Mouse (Mus musculus) small intestine, adult 2 months (tissue): Measurements from ENCODE around the gene Gm28035. TPM values are rescaled to one million over a fixed set of nuclear protein-coding genes. Genes with fewer than 3 reads are reported as not detected.

Experiments
- H3K27ac ChIP-seq: fragments of 200-500 bp; 2 replicates; pipeline ENCODE4 v1.5.1; 2012; ENCODE audit warnings: low read depth, low read length, control low read depth, inconsistent platforms; ENCODE audit not compliant: insufficient read depth
- H3K27me3 ChIP-seq: fragments of 200-500 bp; 2 replicates; pipeline ENCODE4 v1.6.1; 2012; ENCODE audit warnings: mild to moderate bottlenecking, moderate library complexity, low read length, inconsistent platforms; ENCODE audit not compliant: control insufficient read depth, insufficient read depth
- H3K36me3 ChIP-seq: fragments of 200-500 bp; 2 replicates; pipeline ENCODE4 v1.6.1; 2012; ENCODE audit warnings: mild to moderate bottlenecking, low read length, control low read depth, inconsistent platforms; ENCODE audit not compliant: control insufficient read depth, insufficient read depth
- H3K4me1 ChIP-seq: fragments of 200-500 bp; 2 replicates; pipeline ENCODE4 v1.6.1; 2012; ENCODE audit warnings: low read length, inconsistent platforms, mixed read lengths; ENCODE audit not compliant: control insufficient read depth, insufficient read depth, insufficient read length
- H3K4me3 ChIP-seq: fragments of 200-500 bp; 2 replicates; pipeline ENCODE4 v1.5.1; 2012; ENCODE audit warnings: low read depth, mild to moderate bottlenecking, control low read depth, inconsistent platforms, low read length, moderate library complexity
- CTCF ChIP-seq: fragments of 200-500 bp; IDR thresholded peaks from 2 replicates; pipeline ENCODE4 v1.5.1; 2012; ENCODE audit warnings: low read depth, mild to moderate bottlenecking, control low read depth, inconsistent platforms, low read length, moderate library complexity, mixed read lengths; ENCODE audit not compliant: insufficient replicate concordance, insufficient read length; ENCODE audit errors: extremely low read depth
- POLR2A ChIP-seq: fragments of 200-500 bp; IDR thresholded peaks from 2 replicates; pipeline ENCODE4 v1.6.1; 2012; ENCODE audit warnings: low read depth, mild to moderate bottlenecking, control low read depth, inconsistent platforms, low read length, moderate library complexity
- WGBS: fragments of 180-500 bp; shearing (Covaris S2); methylation state at CpG from one replicate; pipeline ENCODE4 v1.1.7; 2018; 5-methylcytosine and 5-hydroxymethylcytosine counted together
- polyA plus RNA-seq: library from polyadenylated mRNA; depleted of rRNA; stranded (reverse); fragments of >200 nt; gene quantifications from 2 replicates; pipeline ENCODE4 v1.2.3, GENCODE M21; 2012

Gm28035 gene
- polyA plus RNA-seq, 1 experiment, result 6.1 TPM

DNA sequence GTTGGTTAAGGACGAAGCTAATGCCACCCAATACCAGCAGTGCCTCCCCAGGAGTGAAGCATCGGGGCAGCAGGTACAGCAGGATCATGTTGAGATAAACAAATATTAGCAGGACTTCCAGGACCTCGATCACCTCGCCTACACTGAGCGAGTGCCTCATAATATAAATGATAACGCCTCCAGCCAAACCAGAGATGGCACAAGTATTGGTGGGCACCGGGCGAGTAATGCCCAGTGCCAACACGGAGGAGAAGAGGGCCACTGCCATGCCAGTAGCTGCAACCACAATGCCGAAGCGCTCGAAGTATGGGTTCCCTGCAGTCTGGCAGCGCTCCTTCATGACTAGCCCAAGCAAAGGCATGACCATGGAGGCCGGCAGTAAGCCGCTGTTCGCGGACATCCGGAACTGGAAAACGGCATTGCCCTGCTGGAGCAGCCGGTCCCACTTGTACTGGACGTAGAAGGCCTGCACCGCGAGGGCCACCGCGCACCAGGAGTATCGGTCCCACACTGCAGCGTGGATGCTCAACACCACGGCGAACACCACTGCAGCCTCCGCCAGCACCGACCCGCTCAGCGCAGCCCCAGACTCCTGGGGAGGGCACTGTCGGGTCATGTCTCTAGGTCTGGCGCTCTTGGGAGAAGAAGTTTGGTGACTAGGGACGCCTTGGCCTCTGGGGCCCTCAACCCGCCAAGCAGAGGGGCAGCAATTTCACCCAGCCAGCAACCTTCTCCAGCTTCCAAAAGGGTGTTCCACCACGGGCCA is 45.2 kb downstream of the Gm28035 start:
- no peak for TF ChIP-seq CTCF
- no peak for TF ChIP-seq POLR2A
- Histone ChIP-seq H3K4me1 (peaks cover 22% of the 10 kb centered on the region), H3K36me3 (no peaks in the 10 kb centered on the region), H3K27me3 (no peaks in the 10 kb centered on the region), H3K27ac (no peak overlapping the region), H3K4me3 (peak overlapping the region; percentile 86)
- 6% methylated on average over 38 of the region's 38 CpGs for WGBS

DNA sequence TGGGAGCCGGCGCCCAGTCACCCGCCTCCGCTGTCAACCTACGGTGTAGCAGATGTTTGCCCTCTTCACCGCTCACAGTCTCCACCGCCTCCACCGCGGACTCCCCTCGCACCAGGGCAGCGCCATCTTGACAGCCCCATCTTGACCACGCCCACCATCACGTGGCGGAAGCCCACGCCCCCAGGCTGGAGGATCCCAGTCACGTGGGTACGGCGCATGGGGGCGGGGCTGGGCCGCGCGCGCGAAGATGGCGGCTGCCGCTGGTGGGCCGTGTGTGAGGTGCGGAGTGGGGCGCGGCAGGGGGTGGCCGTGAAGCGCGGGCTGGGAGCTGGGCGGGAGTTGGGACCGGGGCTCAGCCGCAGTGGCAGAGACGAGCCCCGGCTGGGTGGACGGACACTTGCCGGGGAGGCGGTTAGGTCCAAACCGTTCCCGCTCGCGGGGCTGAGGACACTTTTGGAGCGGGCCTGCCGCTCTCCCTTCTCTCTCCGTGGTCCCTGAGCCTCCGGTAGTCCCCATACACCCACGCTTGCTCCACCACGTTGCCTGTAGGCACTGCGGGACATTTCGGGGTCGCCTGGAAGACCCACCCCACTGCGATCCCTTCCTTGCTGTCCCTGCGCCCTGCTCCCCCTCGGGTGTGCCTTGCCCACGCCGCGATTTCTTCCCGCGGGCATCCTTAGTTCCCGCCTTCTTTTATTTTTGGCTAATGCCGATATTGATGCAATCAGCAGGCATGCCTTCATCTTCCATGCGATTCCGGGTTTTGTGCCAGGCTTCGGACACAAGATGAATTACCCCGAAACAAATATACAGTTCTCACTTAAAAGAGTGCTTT is 46.0 kb downstream of the Gm28035 start, which contains the start of the genes Dolk and Nup188:
TSS of gene Dolk (minus strand) at position 143 of the 835 bp plus-strand sequence.
TSS of gene Nup188 (plus strand) at position 206 of the 835 bp plus-strand sequence.
- Histone ChIP-seq H3K27ac (no peak within 1 kb of the TSS), H3K36me3 (no peaks in the 10 kb centered on the region), H3K4me3 (peak within 1 kb of the TSS; percentile 86), H3K4me1 (peaks cover 18% of the 10 kb centered on the region), H3K27me3 (no peaks in the 10 kb centered on the region)
- no peak; the same call in 1 of the 2 replicates for TF ChIP-seq POLR2A
- no peak for TF ChIP-seq CTCF
- under 1% methylated on average over 68 of the region's 68 CpGs for WGBS

DNA sequence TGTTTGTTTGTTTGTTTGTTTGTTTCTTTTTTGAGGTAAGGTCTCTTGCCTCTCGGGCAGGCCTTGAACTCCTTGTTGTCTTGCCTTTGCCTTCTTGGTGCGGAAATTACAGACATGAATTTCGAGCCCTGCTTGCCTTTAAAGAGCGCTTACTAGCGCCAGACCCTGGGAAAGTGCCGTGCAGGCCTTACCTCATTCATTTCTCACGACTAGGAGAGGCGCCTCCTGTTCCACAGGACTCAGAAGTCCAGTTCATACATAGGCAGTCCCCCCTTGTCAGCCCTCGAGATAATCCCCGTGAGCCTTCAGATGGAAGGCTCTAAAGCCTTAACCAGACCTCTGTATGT is 46.6 kb downstream of the Gm28035 start:
- no peak for TF ChIP-seq CTCF
- TF ChIP-seq POLR2A, result no peak
- Histone ChIP-seq H3K36me3 (no peaks in the 10 kb centered on the region), H3K27me3 (no peaks in the 10 kb centered on the region), H3K4me1 (peaks cover 15% of the 10 kb centered on the region), H3K27ac (no peak overlapping the region), H3K4me3 (peak overlapping the region; percentile 86)
- 1% methylated on average over 10 of the region's 10 CpGs for WGBS

- 63% methylated on average over 3 of the region's 3 CpGs for WGBS
- Histone ChIP-seq H3K27ac (no peak overlapping the region), H3K4me3 (no peak overlapping the region), H3K4me1 (no peaks in the 10 kb centered on the region), H3K27me3 (no peaks in the 10 kb centered on the region), H3K36me3 (peaks cover 34% of the 10 kb centered on the region)
- TF ChIP-seq POLR2A (no peak), CTCF (no peak)
Observed at GRCm38 (mm10) chr2:30299525-30299924, 59.2 kb downstream of the Gm28035 start.

GRCm38 (mm10) chr2:30299966-30300365 is 59.6 kb downstream of the Gm28035 start:
- no peak for TF ChIP-seq POLR2A
- TF ChIP-seq CTCF, result no peak
- Histone ChIP-seq H3K4me3 (no peak overlapping the region), H3K36me3 (peaks cover 38% of the 10 kb centered on the region), H3K27me3 (no peaks in the 10 kb centered on the region), H3K4me1 (no peaks in the 10 kb centered on the region), H3K27ac (no peak overlapping the region)
- 80% methylated on average over 5 of the region's 5 CpGs for WGBS

GRCm38 (mm10) chr2:30306087-30306486 is 65.7 kb downstream of the Gm28035 start:
- Histone ChIP-seq H3K4me1 (no peaks in the 10 kb centered on the region), H3K27me3 (no peaks in the 10 kb centered on the region), H3K36me3 (peaks cover 61% of the 10 kb centered on the region), H3K4me3 (no peak overlapping the region), H3K27ac (no peak overlapping the region)
- TF ChIP-seq POLR2A (no peak), CTCF (no peak)
- 89% methylated on average over 7 of the region's 7 CpGs for WGBS

DNA sequence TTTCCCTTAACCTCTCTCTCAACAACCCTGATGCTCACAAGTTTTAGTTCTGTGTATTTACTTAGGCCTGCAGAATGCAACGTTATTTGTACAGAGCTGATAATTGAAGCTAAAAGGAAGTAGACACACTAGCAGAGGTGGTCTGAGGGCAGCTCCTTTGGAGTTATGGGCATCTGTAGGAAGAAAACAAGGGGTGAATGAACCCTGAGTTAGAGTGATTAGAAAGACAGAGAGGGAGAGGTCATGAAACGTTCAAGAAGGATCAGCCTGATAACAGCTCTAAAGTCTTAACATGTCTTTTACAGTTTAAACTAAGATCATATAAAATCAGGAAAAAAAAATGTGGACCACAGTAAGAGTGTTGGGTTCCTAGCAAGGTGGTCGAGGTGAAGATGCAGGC is 69.0 kb downstream of the Gm28035 start:
- no peaks in the 10 kb centered on the region for H3K27me3 ChIP-seq
- peaks cover 68% of the 10 kb centered on the region for H3K36me3 ChIP-seq
- H3K27ac ChIP-seq, result no peak overlapping the region
- H3K4me3 ChIP-seq, result no peak overlapping the region
- 64% methylated on average over 3 of the region's 3 CpGs for WGBS
- TF ChIP-seq CTCF (no peak), POLR2A (no peak)
- H3K4me1 ChIP-seq, result no peaks in the 10 kb centered on the region
